Mouse (Mus musculus) c-Kit-positive CD71-negative TER-119-negative erythroid progenitor cells, embryonic 14.5 days (primary cell): ENCODE results near the gene Tmprss7.

Experiments used
- DNase-seq: peaks from one replicate; pipeline ENCODE4 v3.0.0-alpha.2; 2013; ENCODE audit warnings: low read depth

The Tmprss7 gene

GRCm38 (mm10) chr16:45685295-45685694 lies 8.2 kb downstream of the Tmprss7 start:
- no peak for DNase-seq

DNA sequence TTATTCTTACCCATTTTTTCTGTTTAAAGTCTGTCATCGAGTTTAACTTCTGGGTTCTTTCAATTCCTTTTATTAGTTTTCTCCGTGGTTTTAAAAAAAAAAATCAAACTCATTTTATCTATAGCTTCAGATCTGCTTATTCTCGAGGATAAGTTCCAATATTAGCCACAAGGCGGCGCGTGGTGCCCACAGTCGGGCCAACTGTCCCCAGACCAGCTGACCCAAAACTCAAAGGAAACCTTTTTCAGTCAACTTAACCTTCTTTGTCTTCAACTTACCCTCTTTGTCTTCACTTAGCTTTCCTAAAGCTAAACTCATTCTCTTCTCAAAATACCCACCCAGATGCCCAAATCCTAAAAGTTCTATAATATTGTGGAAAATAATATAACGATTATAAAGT lies 8.6 kb downstream of the Tmprss7 start:
- peak; percentile 26 for DNase-seq

- no peak for DNase-seq
Observed at GRCm38 (mm10) chr16:45676462-45676861, 17.0 kb downstream of the Tmprss7 start.

DNA sequence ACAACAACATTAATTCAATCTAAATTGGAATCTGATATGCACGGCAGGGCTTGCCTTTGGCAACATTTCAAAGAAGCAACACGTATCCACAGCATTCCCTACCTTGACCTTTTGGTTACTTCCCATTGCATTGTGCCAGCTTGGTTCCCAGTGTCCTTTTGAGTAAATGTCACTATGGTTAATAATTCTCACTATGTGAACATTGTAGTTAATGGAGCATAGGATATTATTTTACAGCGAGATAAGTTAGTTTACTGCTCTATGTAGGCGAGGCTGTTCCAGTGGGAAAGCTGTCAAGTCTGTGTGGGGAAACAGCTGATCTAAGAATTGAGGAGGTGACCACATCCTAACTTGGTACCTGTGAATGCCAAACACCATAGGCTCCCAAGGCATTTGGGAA lies 23.5 kb downstream of the Tmprss7 start:
- no peak for DNase-seq

DNA sequence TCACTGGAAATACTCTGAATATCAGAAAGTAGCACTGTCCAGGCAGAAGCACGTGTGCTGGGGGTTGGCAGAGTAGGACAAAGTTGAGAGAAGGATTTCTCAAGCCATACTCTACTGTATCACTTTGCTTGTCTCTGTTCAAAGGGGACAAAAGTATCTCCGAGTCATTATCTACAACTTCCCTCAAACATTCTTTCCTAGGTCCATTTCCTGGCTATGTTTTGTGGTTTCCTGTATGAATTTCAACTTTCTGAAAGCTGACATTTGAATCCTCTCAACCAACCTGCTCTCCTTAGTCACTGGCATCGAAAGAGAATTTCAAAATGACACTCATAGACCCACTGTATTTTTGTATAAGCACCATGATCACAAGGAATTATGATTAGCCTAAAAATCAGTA lies 25.3 kb downstream of the Tmprss7 start:
- DNase-seq, result no peak

GRCm38 (mm10) chr16:45666136-45666535 lies 27.3 kb downstream of the Tmprss7 start:
- DNase-seq, result no peak

DNA sequence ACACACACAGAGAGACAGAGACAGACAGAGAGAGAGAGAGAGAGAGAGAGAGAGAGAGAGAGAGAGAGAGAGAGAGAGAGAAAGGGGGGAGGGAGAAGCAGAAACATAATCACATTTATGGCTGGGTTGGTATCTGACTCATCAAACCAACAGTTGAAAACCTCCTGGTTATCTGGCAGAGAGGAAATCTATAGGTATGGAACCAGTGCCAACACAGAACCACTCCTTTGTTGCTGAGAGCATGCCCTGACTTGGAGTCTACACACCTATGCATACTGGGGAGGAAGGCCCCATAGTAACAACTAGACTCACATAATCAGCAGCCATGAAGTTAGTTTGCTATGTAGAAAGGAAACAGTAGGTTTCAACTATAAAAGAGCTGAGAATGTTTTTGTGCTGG lies 31.1 kb downstream of the Tmprss7 start:
- no peak for DNase-seq

GRCm38 (mm10) chr16:45659596-45659995 lies 33.9 kb downstream of the Tmprss7 start:
- DNase-seq, result no peak

DNA sequence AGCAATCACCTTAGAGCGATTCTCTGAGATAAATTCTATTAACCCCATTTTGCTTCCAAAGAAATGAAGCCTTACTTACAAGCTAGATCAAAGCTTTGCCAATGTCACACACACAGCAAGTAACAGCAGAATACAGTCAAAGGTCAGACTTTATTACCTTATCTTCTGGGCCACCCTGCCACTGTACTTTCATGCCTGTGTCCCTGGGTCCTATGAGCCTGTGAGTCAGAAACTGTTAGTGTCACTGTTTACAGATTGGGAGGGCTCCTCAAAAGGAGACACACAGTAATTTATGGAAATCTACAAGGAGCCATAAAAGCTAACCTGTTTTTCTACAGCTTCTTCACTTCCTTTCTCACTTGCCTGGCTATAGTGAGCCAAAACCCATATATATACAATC lies 35.2 kb downstream of the Tmprss7 start:
- no peak for DNase-seq

- DNase-seq, result no peak
Observed at GRCm38 (mm10) chr16:45657574-45658159, 35.8 kb downstream of the Tmprss7 start.

- no peak for DNase-seq
Observed at GRCm38 (mm10) chr16:45654465-45654864, 39.0 kb downstream of the Tmprss7 start.

DNA sequence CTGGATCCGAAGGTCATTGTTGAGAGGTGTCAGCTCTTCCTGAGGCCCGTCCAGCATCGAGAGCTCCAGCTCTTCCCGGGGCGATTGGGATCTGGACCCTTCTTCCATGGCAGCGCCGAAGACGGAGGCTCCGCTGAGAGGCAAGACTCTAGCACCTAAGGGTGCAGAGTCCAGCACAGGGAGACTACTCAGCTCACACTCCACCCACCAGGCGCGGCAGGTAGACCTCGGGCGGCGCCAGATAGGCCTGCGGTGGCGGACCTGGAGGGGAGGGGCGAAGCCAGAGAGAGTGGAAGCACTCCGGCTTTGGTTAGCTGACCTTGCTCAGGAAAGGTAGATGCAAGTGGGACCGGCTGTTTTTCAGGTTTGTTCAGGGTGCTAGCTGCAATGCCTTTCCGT lies 39.5 kb downstream of the Tmprss7 start, which contains the start of gene BC016579:
Gene BC016579 (minus strand): TSS at position 135 of the 399 bp plus-strand sequence.
- DNase-seq, result no peak

- DNase-seq, result no peak
Observed at GRCm38 (mm10) chr16:45653009-45653933, 40.2 kb downstream of the Tmprss7 start.

DNA sequence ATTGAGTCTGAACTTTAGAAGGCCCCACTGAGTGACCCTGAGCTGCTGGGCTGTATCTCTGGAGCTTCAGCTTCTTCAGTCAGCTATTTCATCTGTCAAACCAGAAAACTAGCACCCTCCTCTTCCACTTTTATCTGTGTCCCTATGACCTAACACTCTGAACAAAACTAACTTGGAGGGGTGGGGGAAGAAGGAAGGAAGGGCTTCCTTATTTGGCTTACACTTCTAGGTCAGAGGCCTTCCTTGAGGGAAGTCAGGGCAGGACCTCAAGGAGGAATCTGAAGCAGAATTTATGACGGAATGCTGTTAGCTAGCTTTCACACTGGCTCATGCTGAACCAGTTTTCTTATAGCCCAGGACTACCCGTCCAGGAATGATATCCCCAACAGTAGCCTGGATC lies 42.0 kb downstream of the Tmprss7 start:
- DNase-seq, result no peak

DNA sequence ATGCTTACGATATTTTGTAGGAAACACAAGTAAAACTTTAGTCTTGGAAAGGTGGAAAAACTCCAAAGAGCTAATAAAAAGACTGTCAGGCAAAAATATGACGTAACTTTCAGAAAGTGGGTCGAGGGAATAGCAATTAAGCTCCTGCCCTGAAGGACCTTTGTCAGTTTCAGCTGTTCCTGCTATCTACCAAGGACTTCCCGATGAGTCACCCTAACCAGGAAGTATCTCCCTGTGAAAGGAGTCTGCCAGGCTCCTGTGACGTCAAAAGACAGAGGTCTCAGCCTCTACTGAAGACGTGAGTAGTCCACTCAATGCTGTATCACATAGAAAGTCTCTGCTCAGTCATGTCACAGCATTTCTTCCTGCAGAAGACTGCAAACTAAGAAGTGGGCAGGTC lies 49.1 kb downstream of the Tmprss7 start:
- no peak for DNase-seq

- no peak for DNase-seq
Observed at GRCm38 (mm10) chr16:45643944-45644343, 49.5 kb downstream of the Tmprss7 start.

DNA sequence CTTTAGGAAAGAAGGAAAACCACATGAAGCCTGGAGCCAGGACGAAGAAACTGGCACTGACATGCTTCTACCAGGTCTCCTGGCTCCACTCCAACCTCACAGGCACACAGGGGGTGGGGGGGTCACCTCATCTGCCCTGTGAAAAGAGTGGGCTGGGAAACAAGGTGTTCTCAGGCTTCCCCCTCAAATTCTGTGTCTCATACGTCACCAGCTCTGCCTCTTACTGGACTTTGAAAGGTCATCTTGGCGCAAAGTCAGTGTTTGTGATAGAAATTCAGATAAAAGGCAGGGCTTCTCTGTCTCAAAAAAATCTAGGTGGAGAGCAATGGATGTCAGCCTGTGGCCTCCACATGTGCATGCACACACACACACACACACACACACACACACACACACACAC lies 52.2 kb downstream of the Tmprss7 start:
- DNase-seq, result no peak

- no peak for DNase-seq
Observed at GRCm38 (mm10) chr16:45640070-45640762, 53.2 kb downstream of the Tmprss7 start.

- no peak for DNase-seq
Observed at GRCm38 (mm10) chr16:45635826-45636225, 57.6 kb downstream of the Tmprss7 start.

DNA sequence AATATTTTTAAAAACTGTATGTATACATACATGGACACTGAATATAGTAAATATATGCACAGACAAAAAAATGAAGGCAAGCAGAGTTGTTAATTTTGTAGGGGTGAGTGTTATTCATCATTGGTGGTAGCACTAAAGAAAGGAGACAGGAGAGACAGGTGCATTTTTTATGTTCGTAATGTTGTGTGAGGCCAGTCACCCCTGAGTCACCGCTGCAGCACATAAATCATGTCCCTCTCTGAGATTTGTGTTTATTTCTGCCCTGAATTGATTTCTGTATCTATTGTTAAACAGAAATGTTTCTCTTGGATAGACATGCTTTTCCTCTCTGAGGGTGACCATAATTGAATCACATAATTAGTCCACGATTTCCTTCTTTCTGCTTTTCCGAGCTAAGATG lies 61.0 kb downstream of the Tmprss7 start:
- no peak for DNase-seq

DNA sequence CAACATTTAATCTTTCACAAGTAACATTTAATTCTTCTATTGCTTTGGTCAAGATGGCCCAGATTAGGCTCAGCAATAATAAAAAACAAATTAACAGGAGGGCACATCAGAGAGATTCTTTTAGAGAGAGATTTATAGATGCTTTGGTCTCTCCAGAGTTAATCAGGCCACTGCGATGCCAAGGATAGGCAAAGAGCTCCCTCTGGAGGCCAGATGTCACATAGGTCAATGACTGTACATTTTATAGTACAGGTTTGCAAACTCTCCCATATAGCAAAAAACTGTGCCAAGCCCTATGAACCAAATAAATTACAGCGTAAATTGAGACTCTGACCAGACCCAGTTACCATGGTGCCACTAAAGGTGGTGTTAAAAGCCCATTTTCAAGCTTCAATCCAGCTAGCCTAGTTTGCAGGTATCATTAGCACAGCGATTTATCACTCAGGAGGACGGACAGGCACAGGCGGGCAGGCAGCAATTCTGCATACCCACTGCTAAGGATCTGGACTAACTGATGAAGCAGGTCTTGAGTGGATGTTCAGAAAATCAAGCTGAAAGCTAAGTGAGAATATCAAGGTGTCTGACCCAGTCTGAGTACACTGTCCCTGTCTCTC lies 63.0 kb downstream of the Tmprss7 start:
- DNase-seq, result peak; percentile 56

- DNase-seq, result no peak
Observed at GRCm38 (mm10) chr16:45629497-45630105, 63.9 kb downstream of the Tmprss7 start.
